Mouse (Mus musculus) liver, adult 2 months (tissue): ENCODE measurements around the gene Cttnbp2. TPM values are rescaled to one million over a fixed set of nuclear protein-coding genes. Genes with fewer than 3 reads are reported as not detected.

Experiments
- DNase-seq: peaks from one replicate; pipeline ENCODE4 v3.0.0-alpha.2; 2011; ENCODE audit warnings: low read depth, low spot score; ENCODE audit errors: extremely low read depth
- H3K27ac ChIP-seq: fragments of 200-500 bp; replicated peaks from 2 replicates; pipeline ENCODE4 v1.5.1; 2012; ENCODE audit warnings: low read depth, mild to moderate bottlenecking, control low read depth, inconsistent platforms, low read length; ENCODE audit not compliant: insufficient read depth
- H3K27me3 ChIP-seq: fragments of 200-500 bp; 2 replicates; pipeline ENCODE4 v1.6.1; 2012; ENCODE audit warnings: mild to moderate bottlenecking, moderate library complexity, low read length, inconsistent platforms; ENCODE audit not compliant: control insufficient read depth, insufficient read depth
- H3K36me3 ChIP-seq: fragments of 200-500 bp; 2 replicates; pipeline ENCODE4 v1.6.1; 2012; ENCODE audit warnings: low read length, inconsistent platforms; ENCODE audit not compliant: control insufficient read depth, insufficient read depth
- H3K4me1 ChIP-seq: fragments of 200-500 bp; 2 replicates; pipeline ENCODE4 v1.6.1; 2011; ENCODE audit warnings: low read length; ENCODE audit not compliant: control insufficient read depth, insufficient read depth
- H3K4me3 ChIP-seq: fragments of 200-500 bp; 2 replicates; pipeline ENCODE4 v1.5.1; 2011; ENCODE audit warnings: low read depth, mild to moderate bottlenecking, control low read depth, low read length, moderate library complexity; ENCODE audit not compliant: insufficient read depth
- H3K79me2 ChIP-seq: fragments of 200-500 bp; 2 replicates; pipeline ENCODE4 v1.6.1; 2012; ENCODE audit warnings: inconsistent platforms, mild to moderate bottlenecking, low read length, moderate library complexity; ENCODE audit not compliant: control insufficient read depth, insufficient read depth
- H3K9ac ChIP-seq: fragments of 200-500 bp; 2 replicates; pipeline ENCODE4 v1.6.1; 2012; ENCODE audit warnings: low read depth, mild to moderate bottlenecking, control low read depth, inconsistent platforms, low read length
- CTCF ChIP-seq: fragments of 200-500 bp; IDR thresholded peaks from 2 replicates; pipeline ENCODE4 v1.5.1; 2011; ENCODE audit warnings: low read depth, low read length, control low read depth
- POLR2A ChIP-seq: fragments of 200-500 bp; IDR thresholded peaks from 2 replicates; pipeline ENCODE4 v1.6.1; 2011; ENCODE audit warnings: low read length, control low read depth; ENCODE audit not compliant: insufficient read depth; ENCODE audit errors: extremely low read depth
- WGBS: fragments of 180-500 bp; shearing (Covaris S2); methylation state at CpG from one replicate; pipeline ENCODE4 v1.1.7; 2018; 5-methylcytosine and 5-hydroxymethylcytosine counted together
- polyA plus RNA-seq: library from polyadenylated mRNA; depleted of rRNA; stranded (reverse); fragments of >200 nt; gene quantifications from 2 replicates; pipeline ENCODE4 v1.2.3, GENCODE M21; 2012
- total RNA-seq: library from RNA; depleted of rRNA; stranded (reverse); fragments of >200 nt; gene quantifications from 2 replicates; pipeline ENCODE4 v1.2.3, GENCODE M21; 2014

The Cttnbp2 gene
- total and polyA plus RNA-seq, 2 experiments = 0.05 to 0.18 TPM

DNA sequence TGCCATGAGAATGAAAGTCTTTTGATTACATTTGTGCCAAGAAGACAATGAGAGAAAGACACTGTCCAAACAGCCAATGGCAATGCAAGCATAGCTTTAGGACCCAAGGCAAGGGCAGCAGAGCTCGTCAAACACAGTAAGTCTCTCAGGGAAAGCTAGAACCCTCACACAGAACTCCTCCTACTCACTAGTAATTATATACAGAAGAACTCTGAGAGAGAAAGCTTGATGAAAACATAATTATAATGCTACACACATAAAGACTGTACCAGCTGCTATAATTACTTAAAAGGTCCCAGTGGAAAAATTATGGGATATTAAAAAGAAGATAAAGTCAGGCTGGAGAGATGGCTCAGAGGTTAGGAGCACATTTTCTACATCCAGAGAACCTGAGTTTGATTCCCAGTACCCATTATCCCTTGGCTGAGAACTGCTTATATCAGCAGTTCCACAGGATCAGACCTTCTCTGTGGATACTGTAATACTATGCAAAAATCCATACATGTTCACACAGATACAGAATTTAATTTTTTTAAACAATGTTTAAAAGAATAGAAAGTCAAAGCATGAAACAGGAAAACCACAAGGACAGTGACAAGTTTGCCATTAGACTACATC is 37.2 kb downstream of the Cttnbp2 start:
- WGBS = 66% methylated on average over 1 of the region's 1 CpGs
- no peaks in the 10 kb centered on the region for H3K36me3 ChIP-seq
- no peaks in the 10 kb centered on the region for H3K4me1 ChIP-seq
- no peak overlapping the region for H3K4me3 ChIP-seq
- H3K27me3 ChIP-seq = no peaks in the 10 kb centered on the region
- TF ChIP-seq CTCF (no peak), POLR2A (no peak)
- no peak for DNase-seq
- H3K79me2 ChIP-seq = no peaks in the 10 kb centered on the region
- no peak overlapping the region for H3K9ac ChIP-seq
- no peak overlapping the region for H3K27ac ChIP-seq

DNA sequence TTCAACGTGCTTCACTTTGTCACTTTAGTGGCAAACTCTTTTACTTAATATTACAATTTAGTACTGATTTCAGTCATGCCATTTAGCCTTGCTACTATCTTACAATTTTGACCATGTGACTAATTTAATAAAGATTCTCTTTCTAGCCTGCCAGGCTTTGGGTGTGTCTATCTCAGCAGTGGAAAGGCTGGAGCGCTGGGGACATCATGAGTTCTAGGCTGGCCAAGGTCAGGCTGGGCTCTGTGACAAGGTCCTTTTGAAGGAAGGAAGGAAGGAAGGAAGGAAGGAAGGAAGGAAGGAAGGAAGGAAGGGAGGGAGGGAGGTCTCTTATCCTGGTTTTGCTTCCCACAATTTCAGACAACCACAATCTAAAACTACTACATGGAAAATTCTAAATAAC is 39.7 kb downstream of the Cttnbp2 start:
- Histone ChIP-seq H3K4me1 (no peaks in the 10 kb centered on the region), H3K27me3 (no peaks in the 10 kb centered on the region), H3K36me3 (no peaks in the 10 kb centered on the region), H3K4me3 (no peak overlapping the region), H3K9ac (no peak overlapping the region), H3K79me2 (no peaks in the 10 kb centered on the region), H3K27ac (no peak overlapping the region)
- 72% methylated on average over 2 of the region's 2 CpGs for WGBS
- no peak for DNase-seq
- TF ChIP-seq CTCF (no peak), POLR2A (no peak)

- Histone ChIP-seq H3K27me3 (no peaks in the 10 kb centered on the region), H3K4me3 (no peak overlapping the region), H3K27ac (no peak overlapping the region), H3K36me3 (no peaks in the 10 kb centered on the region), H3K9ac (no peak overlapping the region), H3K79me2 (no peaks in the 10 kb centered on the region), H3K4me1 (no peaks in the 10 kb centered on the region)
- WGBS = 63% methylated on average over 1 of the region's 1 CpGs
- DNase-seq = no peak
- TF ChIP-seq POLR2A = no peak
- no peak for TF ChIP-seq CTCF
Observed at GRCm38 (mm10) chr6:18474541-18474940, 40.1 kb downstream of the Cttnbp2 start.

DNA sequence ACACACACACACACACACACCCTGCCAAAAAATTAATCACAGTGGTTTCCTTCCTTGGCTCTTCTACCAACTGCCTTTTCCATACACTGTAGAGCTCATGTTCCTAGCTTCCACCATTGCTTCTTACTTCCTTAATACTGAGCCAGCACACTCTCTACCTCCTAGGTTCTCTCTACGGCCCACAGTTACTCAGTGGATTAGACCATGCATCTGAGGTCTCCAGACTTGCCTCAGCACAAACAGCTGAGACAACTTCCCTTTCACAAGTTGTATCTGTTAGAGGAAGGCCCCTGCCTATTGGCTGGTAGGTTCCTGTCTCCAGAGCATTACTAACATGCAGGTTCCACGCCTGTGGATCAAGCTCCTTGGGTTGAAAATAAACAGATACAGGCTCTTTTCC is 45.4 kb downstream of the Cttnbp2 start:
- no peak for TF ChIP-seq CTCF
- no peak for TF ChIP-seq POLR2A
- Histone ChIP-seq H3K27ac (no peak overlapping the region), H3K79me2 (no peaks in the 10 kb centered on the region), H3K36me3 (no peaks in the 10 kb centered on the region), H3K4me3 (no peak overlapping the region), H3K27me3 (no peaks in the 10 kb centered on the region), H3K4me1 (no peaks in the 10 kb centered on the region), H3K9ac (no peak overlapping the region)
- DNase-seq = no peak
- WGBS = 50% methylated on average over 2 of the region's 2 CpGs

DNA sequence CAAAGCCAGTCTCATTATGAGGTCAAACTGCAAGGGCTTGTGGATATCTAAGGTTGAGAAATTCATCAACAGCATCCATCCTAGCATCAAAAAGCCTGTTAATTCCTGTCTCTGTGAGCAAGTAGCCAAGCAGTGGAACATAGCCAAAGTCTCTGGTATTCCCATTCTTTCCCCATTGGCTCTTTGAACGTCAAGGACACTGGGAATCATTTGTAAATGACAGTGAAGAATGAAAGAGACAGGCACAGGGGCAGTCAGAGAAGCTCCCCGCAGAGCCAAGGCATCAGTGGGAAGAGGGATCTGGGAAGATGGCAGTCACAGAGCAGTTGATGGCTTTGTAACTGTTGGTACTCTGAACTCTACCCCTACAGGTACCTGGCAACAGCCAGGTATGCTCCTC is 46.9 kb downstream of the Cttnbp2 start:
- no peak for DNase-seq
- no peaks in the 10 kb centered on the region for H3K79me2 ChIP-seq
- WGBS = 57% methylated on average over 2 of the region's 2 CpGs
- H3K9ac ChIP-seq = no peak overlapping the region
- no peaks in the 10 kb centered on the region for H3K4me1 ChIP-seq
- no peak overlapping the region for H3K4me3 ChIP-seq
- H3K36me3 ChIP-seq = no peaks in the 10 kb centered on the region
- no peak overlapping the region for H3K27ac ChIP-seq
- no peaks in the 10 kb centered on the region for H3K27me3 ChIP-seq
- TF ChIP-seq CTCF (no peak), POLR2A (no peak)

- Histone ChIP-seq H3K27me3 (no peaks in the 10 kb centered on the region), H3K4me3 (no peak overlapping the region), H3K27ac (no peak overlapping the region), H3K9ac (no peak overlapping the region), H3K4me1 (no peaks in the 10 kb centered on the region), H3K79me2 (no peaks in the 10 kb centered on the region), H3K36me3 (no peaks in the 10 kb centered on the region)
- no peak for DNase-seq
- WGBS = 74% methylated on average over 7 of the region's 7 CpGs
- no peak for TF ChIP-seq CTCF
Observed at GRCm38 (mm10) chr6:18466227-18466626, 48.4 kb downstream of the Cttnbp2 start.
